Mouse (Mus musculus) liver, embryonic 14.5 days (tissue): ENCODE results near the gene Tfeb. TPM values are rescaled to one million over a fixed set of nuclear protein-coding genes. Genes with fewer than 3 reads are reported as not detected.

Experiments
- ATAC-seq: fragments of 200-750 bp; cut with Nextera tagmentation; 2 replicates; pipeline ENCODE4 v1.8.0; 2017; ENCODE audit warnings: moderate number of reproducible peaks, mild to moderate bottlenecking, moderate library complexity; ENCODE audit not compliant: insufficient read depth
- DNase-seq, 3 experiments: peaks; one replicate each; pipeline ENCODE4 v3.0.0-alpha.2; 2012 to 2013; ENCODE audit warnings: low read depth in 3 of 3, low spot score in 3 of 3
- H3K27ac ChIP-seq: fragments of 300-500 bp; sonication (generic); 2 replicates; pipeline ENCODE4 v1.5.1; 2014; ENCODE audit warnings: moderate library complexity, mild to moderate bottlenecking, control low read depth, inconsistent platforms
- H3K27me3 ChIP-seq: fragments of 300-500 bp; sonication (generic); 2 replicates; pipeline ENCODE4 v1.6.1; 2014; ENCODE audit warnings: mild to moderate bottlenecking, low read length, moderate library complexity; ENCODE audit not compliant: control insufficient read depth, insufficient read depth
- H3K36me3 ChIP-seq: fragments of 300-500 bp; sonication (generic); replicated peaks from 2 replicates; pipeline ENCODE4 v1.6.1; 2014; ENCODE audit warnings: low read depth; ENCODE audit not compliant: control insufficient read depth, insufficient read depth
- H3K4me1 ChIP-seq, 2 experiments: fragments of 200-500 bp in 1 of 2; fragments of 300-500 bp in 1 of 2; sonication (generic) in 1 of 2; replicated peaks; 2 replicates each; pipeline ENCODE4 v1.6.1; 2012 to 2014; ENCODE audit warnings: antibody characterized with exemption in 1 of 2, inconsistent platforms in 1 of 2, low read length in 1 of 2; ENCODE audit not compliant: control insufficient read depth in 2 of 2, insufficient read depth in 2 of 2
- H3K4me2 ChIP-seq: fragments of 300-500 bp; sonication (generic); 2 replicates; pipeline ENCODE4 v1.6.1; 2014; ENCODE audit warnings: low read depth, mild to moderate bottlenecking, control low read depth, moderate library complexity
- H3K4me3 ChIP-seq, 2 experiments: fragments of 200-500 bp in 1 of 2; fragments of 300-500 bp in 1 of 2; sonication (generic) in 1 of 2; 2 replicates each; pipeline ENCODE4 v1.5.1; 2012 to 2014; ENCODE audit warnings: low read depth in 2 of 2, low read length in 2 of 2, mild to moderate bottlenecking in 2 of 2, control low read depth in 1 of 2, inconsistent platforms in 1 of 2, moderate library complexity in 1 of 2; ENCODE audit not compliant: insufficient read depth in 1 of 2
- H3K9ac ChIP-seq: fragments of 300-500 bp; sonication (generic); replicated peaks from 2 replicates; pipeline ENCODE4 v1.6.1; 2014; ENCODE audit warnings: mild to moderate bottlenecking, control low read depth, moderate library complexity
- H3K9me3 ChIP-seq: fragments of 300-500 bp; sonication (generic); 2 replicates; pipeline ENCODE4 v1.6.1; 2016; ENCODE audit warnings: low read length, mixed read lengths; ENCODE audit not compliant: control insufficient read depth
- CTCF ChIP-seq: IDR thresholded peaks from 2 replicates; pipeline ENCODE4 v1.5.1; 2016; ENCODE audit warnings: antibody characterized with exemption, low read depth, control low read depth
- EP300 ChIP-seq: IDR thresholded peaks from 2 replicates; pipeline ENCODE4 v1.6.1; 2016; ENCODE audit warnings: antibody characterized with exemption, low read depth
- WGBS: fragments of 180-500 bp; shearing (Covaris S2); extraction: QIAGEN DNeasy Blood & Tissue Kit; methylation state at CpG from one replicate; pipeline ENCODE4 v1.1.7; 2014; ENCODE audit not compliant: insufficient replicate concordance; 5-methylcytosine and 5-hydroxymethylcytosine counted together
- polyA plus RNA-seq, 2 experiments: library from polyadenylated mRNA; depleted of rRNA in 1 of 2; stranded (reverse) in 1 of 2; unstranded in 1 of 2; fragments of >200 nt; fragmentation: Nextera tagmentation in 1 of 2; extraction: Ambion mirVana in 1 of 2; gene quantifications; 2 replicates each; pipeline versions ENCODE4 v1.2.1 to v1.2.3; 2012 to 2014

The Tfeb gene
- polyA plus RNA-seq, 2 experiments: 2.4 to 3.2 TPM

GRCm38 (mm10) chr17:47751811-47752210 is 15.0 kb downstream of the Tfeb start:
- DNase-seq (no peak), ATAC-seq (no peak)
- Histone ChIP-seq H3K36me3 (no peaks in the 10 kb centered on the region), H3K27ac (no peak overlapping the region), H3K9me3 (peaks cover 2% of the 10 kb centered on the region; the same call in 1 of the 2 replicates), H3K4me2 (no peak overlapping the region), H3K27me3 (no peaks in the 10 kb centered on the region), H3K9ac (no peak overlapping the region), H3K4me3 (no peak overlapping the region), H3K4me1 (peaks cover 15 to 38% of the 10 kb centered on the region in 2 experiments)
- TF ChIP-seq CTCF (peak; percentile 36), EP300 (no peak)
- WGBS: 65% methylated on average over 5 of the region's 5 CpGs

DNA sequence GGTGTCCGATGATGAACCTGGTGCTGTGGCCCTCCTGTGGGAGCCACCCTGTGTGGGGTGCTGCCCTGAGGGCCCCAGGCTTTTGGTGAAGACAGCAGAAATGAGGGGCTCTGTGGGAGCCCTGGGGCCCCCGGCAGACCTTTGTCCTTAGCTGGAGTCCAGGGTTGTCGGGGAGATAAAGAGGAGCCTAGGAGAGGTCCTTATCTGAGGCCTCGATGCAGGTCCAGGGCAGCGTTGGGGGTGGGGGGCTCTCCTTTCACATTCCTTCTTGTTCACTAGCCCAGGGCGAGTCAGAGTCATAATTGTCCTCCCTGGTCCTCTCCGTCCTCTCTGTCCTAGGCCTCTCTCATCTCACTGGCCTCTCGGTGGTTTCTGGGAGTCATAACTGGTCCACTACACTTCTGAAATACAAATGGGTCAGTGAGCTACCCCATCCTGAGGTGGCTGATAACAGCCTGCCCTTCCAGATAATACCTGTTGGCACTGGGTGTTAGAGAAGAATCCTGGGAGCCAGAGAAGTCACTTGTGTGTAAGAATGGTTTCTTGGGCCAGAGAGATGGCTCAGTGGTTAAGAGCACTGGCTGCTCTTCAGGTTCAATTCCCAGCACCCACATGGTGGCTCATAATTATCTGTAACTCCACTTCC is 16.4 kb downstream of the Tfeb start:
- no peak overlapping the region; the same call in 1 of the 2 replicates for H3K9ac ChIP-seq
- peaks cover 15 to 38% of the 10 kb centered on the region in 2 experiments for H3K4me1 ChIP-seq
- TF ChIP-seq EP300 (peak; percentile 61), CTCF (no peak)
- H3K27me3 ChIP-seq: no peaks in the 10 kb centered on the region
- WGBS: 17% methylated on average over 8 of the region's 8 CpGs
- H3K4me2 ChIP-seq: peak overlapping the region; percentile 40
- H3K27ac ChIP-seq: peak overlapping the region; percentile 36
- H3K36me3 ChIP-seq: no peaks in the 10 kb centered on the region
- peak; percentile 74 for ATAC-seq
- no peak overlapping the region for H3K4me3 ChIP-seq
- no peak for DNase-seq
- peaks cover 2% of the 10 kb centered on the region; the same call in 1 of the 2 replicates for H3K9me3 ChIP-seq

- Histone ChIP-seq H3K9me3 (peaks cover 2% of the 10 kb centered on the region; the same call in 1 of the 2 replicates), H3K27ac (no peak overlapping the region), H3K4me3 (no peak overlapping the region), H3K4me2 (peak overlapping the region; percentile 40), H3K36me3 (no peaks in the 10 kb centered on the region), H3K27me3 (no peaks in the 10 kb centered on the region), H3K4me1 (peaks cover 15 to 35% of the 10 kb centered on the region in 2 experiments), H3K9ac (no peak overlapping the region; the same call in 1 of the 2 replicates)
- no peak for DNase-seq
- peak; percentile 37 for ATAC-seq
- 29% methylated on average over 12 of the region's 13 CpGs for WGBS
- TF ChIP-seq CTCF: no peak
- TF ChIP-seq EP300: no peak
These were observed 17.4 kb downstream of the Tfeb start for GRCm38 (mm10) chr17:47754246-47754645.

DNA sequence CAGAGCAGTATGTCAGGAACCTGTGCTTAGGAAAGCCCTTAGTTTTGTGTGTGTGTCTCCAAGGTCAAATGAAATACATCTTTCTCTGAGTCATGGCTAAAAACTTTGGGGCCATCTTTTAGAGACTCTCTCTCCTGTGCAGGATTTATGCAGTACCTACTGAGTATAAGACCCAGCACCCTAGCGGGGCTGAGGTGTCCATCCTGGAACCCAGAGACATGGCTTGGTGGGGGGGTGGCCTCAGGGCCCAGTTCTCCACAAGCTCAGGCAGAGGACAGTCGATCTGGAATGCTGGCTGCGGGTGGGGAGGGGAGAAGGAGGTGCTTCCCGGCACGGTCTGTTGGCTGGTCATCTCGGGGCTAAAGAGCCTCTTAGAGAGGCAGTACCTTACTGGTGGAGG is 19.5 kb downstream of the Tfeb start:
- H3K4me3 ChIP-seq: no peak overlapping the region
- H3K9ac ChIP-seq: no peak overlapping the region
- 56% methylated on average over 6 of the region's 6 CpGs for WGBS
- no peak for DNase-seq
- no peak overlapping the region for H3K27ac ChIP-seq
- no peak for ATAC-seq
- H3K27me3 ChIP-seq: no peaks in the 10 kb centered on the region
- H3K36me3 ChIP-seq: no peaks in the 10 kb centered on the region
- no peak overlapping the region for H3K4me2 ChIP-seq
- H3K9me3 ChIP-seq: peaks cover 2% of the 10 kb centered on the region; the same call in 1 of the 2 replicates
- peaks cover 12 to 27% of the 10 kb centered on the region in 2 experiments for H3K4me1 ChIP-seq
- TF ChIP-seq CTCF (no peak), EP300 (no peak)

- TF ChIP-seq EP300 (no peak), CTCF (no peak)
- Histone ChIP-seq H3K27ac (no peak overlapping the region), H3K9me3 (no peaks in the 10 kb centered on the region), H3K27me3 (no peaks in the 10 kb centered on the region), H3K4me1 (peaks cover 12 to 27% of the 10 kb centered on the region in 2 experiments), H3K36me3 (no peaks in the 10 kb centered on the region), H3K9ac (no peak overlapping the region), H3K4me3 (no peak overlapping the region), H3K4me2 (no peak overlapping the region)
- ATAC-seq (no peak), DNase-seq (no peak)
- 59% methylated on average over 7 of the region's 7 CpGs for WGBS
These were observed 20.3 kb downstream of the Tfeb start for GRCm38 (mm10) chr17:47757056-47757610.
